Mouse (Mus musculus) bone marrow, adult 2 months (tissue): ENCODE results near the gene Gaa. TPM values are rescaled to one million over a fixed set of nuclear protein-coding genes. Genes with fewer than 3 reads are reported as not detected.
"Not testable (repeated sequence)": the region's sequence is repeated elsewhere in the genome, so short reads cannot be mapped to it uniquely, and the experiment has no call there.

Source experiments
- H3K27ac ChIP-seq: fragments of 200-500 bp; 2 replicates; pipeline ENCODE4 v1.5.1; 2012; ENCODE audit warnings: low read depth, mild to moderate bottlenecking, control low read depth, inconsistent platforms, low read length; ENCODE audit not compliant: control insufficient read depth, poor library complexity, insufficient read depth
- H3K4me1 ChIP-seq: fragments of 200-500 bp; 2 replicates; pipeline ENCODE4 v1.6.1; 2011; ENCODE audit warnings: low read length; ENCODE audit not compliant: control insufficient read depth, insufficient read depth
- H3K4me3 ChIP-seq: fragments of 200-500 bp; replicated peaks from 2 replicates; pipeline ENCODE3; 2011; ENCODE audit warnings: mild to moderate bottlenecking, low read depth, low read length, control low read depth; ENCODE audit not compliant: control insufficient read depth
- CTCF ChIP-seq: fragments of 200-500 bp; IDR thresholded peaks from 2 replicates; pipeline ENCODE4 v1.5.1; 2011; ENCODE audit warnings: low read length, control low read depth; ENCODE audit not compliant: control insufficient read depth, insufficient read depth
- POLR2A ChIP-seq: fragments of 200-500 bp; IDR thresholded peaks from 2 replicates; pipeline ENCODE4 v1.6.1; 2011; ENCODE audit warnings: low read depth, mild to moderate bottlenecking, control low read depth, low read length, borderline replicate concordance; ENCODE audit not compliant: control insufficient read depth
- WGBS: fragments of 180-500 bp; shearing (Covaris S2); methylation state at CpG from one replicate; pipeline ENCODE4 v1.1.7; 2018; 5-methylcytosine and 5-hydroxymethylcytosine counted together
- polyA plus RNA-seq: library from polyadenylated mRNA; stranded (reverse); fragments of >200 nt; gene quantifications from 2 replicates; pipeline ENCODE4 v1.2.4, GENCODE M21; 2011; ENCODE audit warnings: low replicate concordance; ENCODE audit not compliant: missing spikeins, insufficient read depth, insufficient read length

Gene Gaa
- polyA plus RNA-seq, 1 experiment: 18.1 TPM

- no peak overlapping the region for H3K4me3 ChIP-seq
- WGBS: 57% methylated on average over 9 of the region's 9 CpGs
- no peak for TF ChIP-seq CTCF
- TF ChIP-seq POLR2A: no peak
- H3K27ac ChIP-seq: no peak overlapping the region
- H3K4me1 ChIP-seq: no peaks in the 10 kb centered on the region
Observed at GRCm38 (mm10) chr11:119285791-119286527, 18.3 kb downstream of the Gaa start.

- no peak overlapping the region for H3K27ac ChIP-seq
- no peak; the same call in 1 of the 2 replicates for TF ChIP-seq POLR2A
- TF ChIP-seq CTCF: no peak
- H3K4me3 ChIP-seq: no peak overlapping the region
- no peaks in the 10 kb centered on the region for H3K4me1 ChIP-seq
- 91% methylated on average over 20 of the region's 20 CpGs for WGBS
Observed at GRCm38 (mm10) chr11:119287207-119287992, 19.7 kb downstream of the Gaa start.

- H3K4me3 ChIP-seq, H3K27ac ChIP-seq, H3K4me1 ChIP-seq: not testable (repeated sequence)
- 95% methylated on average over 8 of the region's 8 CpGs for WGBS
Observed at GRCm38 (mm10) chr11:119292861-119293260, 25.2 kb downstream of the Gaa start.

- 22% methylated on average over 6 of the region's 6 CpGs for WGBS
- no peak for TF ChIP-seq CTCF
- TF ChIP-seq POLR2A: no peak
- Histone ChIP-seq H3K4me3 (no peak overlapping the region), H3K4me1 (peaks cover 2% of the 10 kb centered on the region), H3K27ac (no peak overlapping the region)
Observed at GRCm38 (mm10) chr11:119297996-119298395, 30.3 kb downstream of the Gaa start.

GRCm38 (mm10) chr11:119298917-119299316 lies 31.2 kb downstream of the Gaa start:
- Histone ChIP-seq H3K4me1 (peaks cover 2% of the 10 kb centered on the region), H3K27ac (no peak overlapping the region), H3K4me3 (peak overlapping the region; percentile 96)
- WGBS: 9% methylated on average over 7 of the region's 7 CpGs
- TF ChIP-seq CTCF (no peak), POLR2A (no peak)

- Histone ChIP-seq H3K4me3 (peak within 1 kb of the TSS; percentile 96), H3K4me1 (peaks cover 2% of the 10 kb centered on the region), H3K27ac (peak within 1 kb of the TSS; percentile 89)
- TF ChIP-seq CTCF (no peak), POLR2A (peak; percentile 38; the same call in 1 of the 2 replicates)
- WGBS: under 1% methylated on average over 89 of the region's 89 CpGs
Observed at GRCm38 (mm10) chr11:119299391-119300245, 31.9 kb downstream of the Gaa start, which contains the start of gene Eif4a3. Eif4a3 (minus strand) TSS chr11:119300089.

- 2% methylated on average over 31 of the region's 31 CpGs for WGBS
- TF ChIP-seq POLR2A: no peak
- no peak for TF ChIP-seq CTCF
- Histone ChIP-seq H3K4me3 (peak overlapping the region; percentile 96), H3K4me1 (peaks cover 2% of the 10 kb centered on the region), H3K27ac (peak overlapping the region; percentile 89; the same call in 1 of the 2 replicates)
Observed at GRCm38 (mm10) chr11:119300246-119300935, 32.7 kb downstream of the Gaa start.

GRCm38 (mm10) chr11:119300986-119301385 lies 33.3 kb downstream of the Gaa start:
- no peak for TF ChIP-seq CTCF
- TF ChIP-seq POLR2A: no peak
- 19% methylated on average over 2 of the region's 2 CpGs for WGBS
- H3K27ac ChIP-seq: no peak overlapping the region
- peaks cover 2% of the 10 kb centered on the region for H3K4me1 ChIP-seq
- no peak overlapping the region for H3K4me3 ChIP-seq
